Mouse (Mus musculus) urinary bladder, postnatal 36 days (tissue): ENCODE results near the gene Rap2c.

Experiments
- DNase-seq, 2 experiments: peaks; one replicate each; pipeline ENCODE4 v3.0.0; 2022; ENCODE audit warnings: low spot score in 2 of 2, mixed read lengths in 1 of 2

Gene Rap2c

GRCm38 (mm10) chrX:51017851-51018785 is at the start of gene Rap2c:
Rap2c (minus strand) TSS chrX:51018018.
- DNase-seq: peak; percentile 23 to 44

GRCm38 (mm10) chrX:51066539-51067286 is 48.9 kb upstream of the Rap2c start:
- DNase-seq: no peak

- DNase-seq: peak; percentile 13 to 50
Observed at GRCm38 (mm10) chrX:51065773-51066172, 48.0 kb upstream of the Rap2c start.

GRCm38 (mm10) chrX:51065158-51065664 is 47.4 kb upstream of the Rap2c start:
- DNase-seq: no peak

- no peak for DNase-seq
Observed at GRCm38 (mm10) chrX:51060220-51060619, 42.4 kb upstream of the Rap2c start.

- no peak for DNase-seq
Observed at GRCm38 (mm10) chrX:51058741-51059140, 40.9 kb upstream of the Rap2c start.

- DNase-seq: no peak
Observed at GRCm38 (mm10) chrX:51058317-51058716, 40.5 kb upstream of the Rap2c start.

- DNase-seq: no peak
Observed at GRCm38 (mm10) chrX:51051680-51052461, 34.1 kb upstream of the Rap2c start.

GRCm38 (mm10) chrX:51035678-51036209 is 17.9 kb upstream of the Rap2c start:
- no peak for DNase-seq

- DNase-seq: peak in 1 of 2 experiments; percentile 32
Observed at GRCm38 (mm10) chrX:51019884-51020283, 2.1 kb upstream of the Rap2c start.

GRCm38 (mm10) chrX:51018786-51019179 is 965 bp upstream of the Rap2c start:
- DNase-seq: peak; percentile 53 to 74

GRCm38 (mm10) chrX:51016926-51017325 is 892 bp downstream of the Rap2c start:
- no peak for DNase-seq

GRCm38 (mm10) chrX:51012280-51012679 is 5.5 kb downstream of the Rap2c start:
- DNase-seq: no peak

- no peak for DNase-seq
Observed at GRCm38 (mm10) chrX:51010323-51010722, 7.5 kb downstream of the Rap2c start.

- peak in 1 of 2 experiments; percentile 0 for DNase-seq
Observed at GRCm38 (mm10) chrX:51000791-51001190, 17.0 kb downstream of the Rap2c start.

- DNase-seq: no peak
Observed at GRCm38 (mm10) chrX:50995310-50995709, 22.5 kb downstream of the Rap2c start.

- peak; percentile 31 to 35 for DNase-seq
Observed at GRCm38 (mm10) chrX:50991324-50991723, 26.5 kb downstream of the Rap2c start.

- DNase-seq: no peak
Observed at GRCm38 (mm10) chrX:50989940-50990339, 27.9 kb downstream of the Rap2c start.

GRCm38 (mm10) chrX:50988581-50988980 is 29.2 kb downstream of the Rap2c start:
- DNase-seq: no peak

- no peak for DNase-seq
Observed at GRCm38 (mm10) chrX:50978428-50978827, 39.4 kb downstream of the Rap2c start.

- DNase-seq: no peak
Observed at GRCm38 (mm10) chrX:50972145-50972544, 45.7 kb downstream of the Rap2c start.
